Mouse (Mus musculus) lung, embryonic 16.5 days (tissue): ENCODE results near the gene Mblac2. TPM values are rescaled to one million over a fixed set of nuclear protein-coding genes. Genes with fewer than 3 reads are reported as not detected.

Source experiments
- ATAC-seq: fragments of 200-750 bp; cut with Nextera tagmentation; 2 replicates; pipeline ENCODE4 v1.8.0; 2017; ENCODE audit warnings: low read depth, mild to moderate bottlenecking, moderate library complexity
- H3K27ac ChIP-seq: fragments of 300-500 bp; sonication (generic); 2 replicates; pipeline ENCODE4 v1.5.1; 2014; ENCODE audit warnings: mild to moderate bottlenecking, control low read depth, low read length
- H3K27me3 ChIP-seq: fragments of 300-500 bp; sonication (generic); 2 replicates; pipeline ENCODE4 v1.6.1; 2014; ENCODE audit warnings: low read depth, low read length, mixed read lengths; ENCODE audit not compliant: control insufficient read depth, insufficient read depth
- H3K36me3 ChIP-seq: fragments of 300-500 bp; sonication (generic); 2 replicates; pipeline ENCODE4 v1.6.1; 2014; ENCODE audit warnings: low read length; ENCODE audit not compliant: control insufficient read depth, insufficient read depth
- H3K4me1 ChIP-seq: fragments of 300-500 bp; sonication (generic); replicated peaks from 2 replicates; pipeline ENCODE4 v1.6.1; 2014; ENCODE audit warnings: low read length, mixed read lengths; ENCODE audit not compliant: control insufficient read depth, insufficient read depth
- H3K4me2 ChIP-seq: fragments of 300-500 bp; sonication (generic); 2 replicates; pipeline ENCODE4 v1.6.1; 2014; ENCODE audit warnings: low read depth, low read length, control low read depth
- H3K4me3 ChIP-seq: fragments of 300-500 bp; sonication (generic); 2 replicates; pipeline ENCODE4 v1.5.1; 2014; ENCODE audit warnings: mild to moderate bottlenecking, low read length, control low read depth
- H3K9ac ChIP-seq: fragments of 300-500 bp; sonication (generic); 2 replicates; pipeline ENCODE4 v1.6.1; 2014; ENCODE audit warnings: low read length, control low read depth
- H3K9me3 ChIP-seq: fragments of 300-500 bp; sonication (generic); 2 replicates; pipeline ENCODE4 v1.6.1; 2016; ENCODE audit warnings: low read length; ENCODE audit not compliant: control insufficient read depth
- WGBS: fragments of 180-500 bp; shearing (Covaris S2); extraction: QIAGEN DNeasy Blood & Tissue Kit; methylation state at CpG from one replicate; pipeline ENCODE4 v1.1.7; 2014; 5-methylcytosine and 5-hydroxymethylcytosine counted together
- polyA plus RNA-seq: library from polyadenylated mRNA; unstranded; fragments of >200 nt; fragmentation: Nextera tagmentation; extraction: Ambion mirVana; gene quantifications from 2 replicates; pipeline ENCODE4 v1.2.1, GENCODE M21; 2015

Mblac2 gene
- polyA plus RNA-seq, 1 experiment from 2014 or later, result 6.3 TPM

DNA sequence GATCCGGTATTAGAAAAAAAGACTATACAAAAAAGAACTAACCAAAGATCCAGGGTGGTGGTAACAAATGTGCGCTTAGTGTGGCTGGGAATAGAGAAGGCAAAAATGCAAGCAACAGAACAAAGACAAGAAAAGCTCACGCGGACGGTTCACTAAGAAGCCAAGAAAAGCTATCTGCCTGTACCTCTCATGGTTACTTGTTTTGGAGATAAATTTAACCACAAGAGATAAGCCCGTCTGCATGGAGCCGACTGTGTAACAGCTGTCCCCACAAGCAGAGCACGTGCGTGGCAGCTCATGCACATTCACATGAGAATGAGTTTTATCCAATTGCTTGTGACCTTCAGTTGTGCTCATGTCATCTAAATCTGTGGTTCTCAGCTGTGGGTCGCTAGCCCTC, 20.7 kb upstream of the Mblac2 start:
- ATAC-seq, result no peak
- H3K4me1 ChIP-seq, result no peaks in the 10 kb centered on the region
- H3K9ac ChIP-seq, result no peak overlapping the region
- H3K4me2 ChIP-seq, result no peak overlapping the region
- H3K4me3 ChIP-seq, result no peak overlapping the region
- H3K9me3 ChIP-seq, result no peaks in the 10 kb centered on the region
- 51% methylated on average over 10 of the region's 10 CpGs for WGBS
- H3K27me3 ChIP-seq, result no peaks in the 10 kb centered on the region
- H3K27ac ChIP-seq, result no peak overlapping the region
- no peaks in the 10 kb centered on the region for H3K36me3 ChIP-seq

DNA sequence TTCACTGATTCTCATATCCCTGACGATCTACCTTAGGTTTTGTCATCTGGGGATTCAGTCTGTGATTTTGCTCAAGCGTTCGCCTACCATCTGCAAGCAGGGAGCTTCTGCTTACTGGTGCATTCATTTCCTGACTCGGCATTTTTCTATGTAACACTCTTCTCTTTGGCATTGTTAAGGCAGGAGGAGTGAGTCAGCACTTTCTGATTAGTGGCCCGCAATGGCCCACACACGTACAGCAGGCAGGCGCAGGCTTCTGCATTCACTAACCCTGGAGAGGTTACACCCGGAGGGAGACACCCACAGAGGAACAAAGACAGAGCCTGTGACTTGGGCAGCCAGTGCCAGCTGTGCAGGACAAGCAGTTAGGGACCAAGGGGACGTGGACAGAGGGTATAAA, 19.5 kb upstream of the Mblac2 start:
- Histone ChIP-seq H3K4me3 (no peak overlapping the region), H3K36me3 (no peaks in the 10 kb centered on the region), H3K27me3 (no peaks in the 10 kb centered on the region), H3K9ac (no peak overlapping the region), H3K4me1 (no peaks in the 10 kb centered on the region), H3K27ac (no peak overlapping the region), H3K9me3 (no peaks in the 10 kb centered on the region), H3K4me2 (no peak overlapping the region)
- no peak for ATAC-seq
- WGBS, result 63% methylated on average over 9 of the region's 9 CpGs

DNA sequence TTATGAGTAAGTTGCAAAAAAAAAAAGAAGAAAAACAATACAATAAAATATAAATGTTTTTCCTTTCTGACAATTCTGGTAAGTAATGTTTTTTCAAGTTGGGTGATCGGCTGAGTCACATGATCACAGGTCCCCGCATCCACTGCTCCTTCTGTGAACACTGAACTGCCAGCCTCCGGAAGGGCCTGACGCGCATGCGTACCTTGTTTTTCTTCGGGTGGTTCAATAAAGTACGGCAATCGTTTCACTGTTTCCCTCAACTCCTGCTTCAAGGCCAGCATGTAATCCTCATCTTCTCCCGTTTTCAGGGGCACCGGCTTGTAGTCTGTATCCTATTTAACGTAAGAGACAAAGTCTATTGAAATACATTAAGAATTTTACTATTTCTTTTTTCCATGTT, 16.7 kb upstream of the Mblac2 start:
- 93% methylated on average over 12 of the region's 12 CpGs for WGBS
- H3K4me1 ChIP-seq, result no peaks in the 10 kb centered on the region
- H3K4me3 ChIP-seq, result no peak overlapping the region
- 0 out of 2 replicates have a peak, but pooled peaks cover 3% of the 10 kb centered on the region for H3K36me3 ChIP-seq
- ATAC-seq, result no peak
- no peak overlapping the region for H3K9ac ChIP-seq
- H3K4me2 ChIP-seq, result no peak overlapping the region
- H3K9me3 ChIP-seq, result no peaks in the 10 kb centered on the region
- H3K27ac ChIP-seq, result no peak overlapping the region
- H3K27me3 ChIP-seq, result no peaks in the 10 kb centered on the region

GRCm38 (mm10) chr13:81703148-81703547, 8.0 kb upstream of the Mblac2 start:
- no peak overlapping the region for H3K4me2 ChIP-seq
- H3K4me3 ChIP-seq, result no peak overlapping the region
- no peak overlapping the region for H3K9ac ChIP-seq
- 83% methylated on average over 7 of the region's 7 CpGs for WGBS
- 0 out of 2 replicates have a peak, but pooled peaks cover 3% of the 10 kb centered on the region for H3K36me3 ChIP-seq
- ATAC-seq, result no peak
- no peaks in the 10 kb centered on the region for H3K9me3 ChIP-seq
- no peak overlapping the region for H3K27ac ChIP-seq
- no peaks in the 10 kb centered on the region for H3K27me3 ChIP-seq
- H3K4me1 ChIP-seq, result no peaks in the 10 kb centered on the region

GRCm38 (mm10) chr13:81703621-81704020, 7.5 kb upstream of the Mblac2 start:
- Histone ChIP-seq H3K4me2 (no peak overlapping the region), H3K9me3 (no peaks in the 10 kb centered on the region), H3K4me1 (no peaks in the 10 kb centered on the region), H3K36me3 (no peaks in the 10 kb centered on the region), H3K27me3 (no peaks in the 10 kb centered on the region), H3K27ac (no peak overlapping the region), H3K4me3 (no peak overlapping the region), H3K9ac (no peak overlapping the region)
- ATAC-seq, result no peak
- WGBS, result 69% methylated on average over 9 of the region's 9 CpGs

- Histone ChIP-seq H3K4me1 (peaks cover 6% of the 10 kb centered on the region; the same call in 1 of the 2 replicates), H3K9ac (no peak overlapping the region), H3K27me3 (no peaks in the 10 kb centered on the region), H3K4me2 (no peak overlapping the region), H3K4me3 (no peak overlapping the region), H3K9me3 (no peaks in the 10 kb centered on the region), H3K27ac (no peak overlapping the region), H3K36me3 (no peaks in the 10 kb centered on the region)
- ATAC-seq, result no peak
- 88% methylated on average over 5 of the region's 5 CpGs for WGBS
These were observed 4.8 kb upstream of the Mblac2 start for GRCm38 (mm10) chr13:81706311-81706710.

DNA sequence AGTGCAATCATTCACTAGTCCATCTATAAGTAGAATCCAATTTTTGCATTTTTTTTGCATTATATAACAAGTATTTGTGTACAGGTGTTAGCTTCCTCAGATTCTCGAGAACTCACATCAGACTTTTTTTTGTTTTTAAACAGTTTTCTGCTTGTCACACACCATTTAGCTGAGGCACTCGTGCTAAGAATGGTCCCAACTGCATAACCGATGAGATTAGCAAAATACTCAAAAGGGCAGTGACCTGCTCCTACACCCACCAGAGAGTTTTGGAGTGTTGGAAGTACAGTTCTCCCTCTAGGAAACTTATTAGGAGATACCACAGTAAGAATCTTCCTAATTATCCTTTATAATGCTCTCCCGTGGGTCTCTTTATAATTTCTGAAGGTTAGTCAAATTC, 1.3 kb upstream of the Mblac2 start:
- Histone ChIP-seq H3K9ac (peak overlapping the region; percentile 71), H3K4me3 (peak overlapping the region; percentile 76), H3K27ac (no peak overlapping the region), H3K4me1 (peaks cover 14% of the 10 kb centered on the region; the same call in 1 of the 2 replicates), H3K36me3 (no peaks in the 10 kb centered on the region), H3K9me3 (no peaks in the 10 kb centered on the region), H3K4me2 (peak overlapping the region; percentile 100), H3K27me3 (no peaks in the 10 kb centered on the region)
- 28% methylated on average over 4 of the region's 4 CpGs for WGBS
- no peak for ATAC-seq

DNA sequence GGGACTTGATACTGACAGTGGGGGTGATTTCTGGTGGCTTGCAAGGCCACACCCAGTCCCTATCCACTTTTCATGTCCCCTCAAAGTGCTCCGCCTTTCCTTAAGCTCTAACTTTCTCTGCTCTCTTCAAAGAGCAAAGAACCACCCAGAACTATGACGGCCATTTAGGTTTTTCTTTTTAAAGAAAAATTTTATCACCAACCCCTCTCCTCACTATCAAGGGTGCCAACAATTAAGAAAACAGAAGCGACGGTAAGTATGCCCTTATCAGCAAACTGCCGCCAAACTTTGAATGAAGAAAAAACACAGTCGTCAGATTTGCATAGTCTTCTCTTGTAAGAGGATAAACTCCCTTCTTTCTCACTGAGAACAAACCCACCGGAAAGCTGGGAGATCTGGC, 875 bp upstream of the Mblac2 start:
- Histone ChIP-seq H3K9me3 (no peaks in the 10 kb centered on the region), H3K27me3 (no peaks in the 10 kb centered on the region), H3K36me3 (no peaks in the 10 kb centered on the region), H3K27ac (peak overlapping the region; percentile 88; the same call in 1 of the 2 replicates), H3K4me3 (peak overlapping the region; percentile 76), H3K9ac (peak overlapping the region; percentile 71), H3K4me2 (peak overlapping the region; percentile 100), H3K4me1 (peaks cover 14% of the 10 kb centered on the region; the same call in 1 of the 2 replicates)
- ATAC-seq, result no peak
- 2% methylated on average over 7 of the region's 7 CpGs for WGBS

- Histone ChIP-seq H3K9me3 (no peaks in the 10 kb centered on the region), H3K27ac (peak overlapping the region; percentile 88), H3K36me3 (no peaks in the 10 kb centered on the region), H3K9ac (peak overlapping the region; percentile 67), H3K4me2 (peak overlapping the region; percentile 100), H3K4me1 (peaks cover 14% of the 10 kb centered on the region; the same call in 1 of the 2 replicates), H3K4me3 (peak overlapping the region; percentile 76), H3K27me3 (no peaks in the 10 kb centered on the region)
- WGBS, result under 1% methylated on average over 42 of the region's 42 CpGs
- peak; percentile 17 for ATAC-seq
These were observed 618 bp downstream of the Mblac2 start for GRCm38 (mm10) chr13:81711546-81712371.
